Mouse (Mus musculus) MEL-GATA-1-ER (cell line): ENCODE data around the gene Adm2.

Source experiments
- DNase-seq: peaks from one replicate; pipeline ENCODE4 v3.0.0-alpha.2; 2012; ENCODE audit warnings: low read depth; ENCODE audit errors: extremely low read depth

Gene Adm2

DNA sequence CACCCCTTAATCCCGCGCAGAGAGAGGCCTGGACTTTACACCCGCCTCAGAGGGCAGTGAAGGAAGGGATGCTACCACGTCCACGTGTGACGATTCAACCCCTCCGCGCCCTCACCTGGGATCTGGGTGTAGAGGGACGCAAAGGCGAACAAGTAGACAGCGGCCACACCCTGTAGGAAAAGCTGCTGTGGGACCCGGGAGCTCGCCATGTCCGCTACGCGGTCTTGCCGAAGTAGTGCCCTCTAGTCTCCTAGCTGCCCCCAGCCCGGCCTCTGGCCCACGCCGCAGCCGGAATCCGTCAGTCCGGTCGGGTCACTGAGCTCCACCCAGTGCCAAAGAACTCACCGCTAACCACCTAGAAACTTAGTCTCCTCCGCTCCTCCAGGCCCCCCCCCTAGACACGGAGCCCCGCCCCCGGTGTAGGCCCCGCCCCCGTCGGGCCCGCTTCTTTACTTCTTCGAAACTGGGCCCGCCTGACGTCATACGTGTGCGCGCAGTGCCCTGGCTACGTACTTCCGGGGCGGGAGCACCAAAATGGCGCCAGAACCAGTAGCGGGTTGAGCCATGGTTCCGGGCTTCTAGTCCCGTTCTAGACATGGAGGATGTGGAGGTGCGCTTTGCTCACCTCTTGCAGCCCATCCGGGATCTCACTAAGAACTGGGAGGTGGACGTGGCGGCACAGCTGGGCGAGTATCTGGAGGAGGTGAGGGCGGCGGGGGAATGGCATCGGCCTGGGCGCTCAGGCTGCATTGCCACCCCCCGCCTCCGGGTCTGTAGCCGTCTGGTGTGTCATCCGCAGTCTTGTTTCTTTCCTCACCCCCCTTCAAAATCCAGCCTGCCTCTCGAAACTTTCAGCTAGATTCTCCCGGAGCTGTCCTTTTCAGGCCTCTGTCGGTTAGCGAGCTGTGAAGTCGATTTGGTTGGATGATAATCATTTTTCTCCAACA is 33.0 kb downstream of the Adm2 start, which contains the start of the genes Lmf2 and Ncaph2:
Lmf2 (minus strand) TSS at position 419 of the 947 bp plus-strand sequence.
Ncaph2 (plus strand) TSS at position 479 of the 947 bp plus-strand sequence.
- DNase-seq: peak; percentile 74

DNA sequence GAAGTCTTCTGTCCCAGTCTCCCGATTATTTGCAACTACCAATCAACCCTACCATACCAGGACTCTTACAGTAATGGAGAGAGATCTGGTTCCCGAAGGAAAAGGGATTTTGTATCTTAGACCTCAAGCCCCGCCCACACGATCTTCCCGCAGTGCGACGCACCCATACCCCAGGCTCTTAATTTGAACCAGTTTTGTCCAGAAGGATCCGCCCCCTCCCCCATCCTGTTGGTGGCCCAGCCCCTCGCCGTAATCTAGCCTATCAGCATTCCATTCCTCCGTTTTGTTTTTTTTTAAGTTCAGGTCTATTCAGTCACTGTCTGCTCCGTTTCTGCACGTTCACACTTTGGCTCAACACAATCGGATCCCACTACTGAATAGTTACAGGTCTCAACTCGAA is 33.9 kb downstream of the Adm2 start:
- DNase-seq: peak; percentile 90

DNA sequence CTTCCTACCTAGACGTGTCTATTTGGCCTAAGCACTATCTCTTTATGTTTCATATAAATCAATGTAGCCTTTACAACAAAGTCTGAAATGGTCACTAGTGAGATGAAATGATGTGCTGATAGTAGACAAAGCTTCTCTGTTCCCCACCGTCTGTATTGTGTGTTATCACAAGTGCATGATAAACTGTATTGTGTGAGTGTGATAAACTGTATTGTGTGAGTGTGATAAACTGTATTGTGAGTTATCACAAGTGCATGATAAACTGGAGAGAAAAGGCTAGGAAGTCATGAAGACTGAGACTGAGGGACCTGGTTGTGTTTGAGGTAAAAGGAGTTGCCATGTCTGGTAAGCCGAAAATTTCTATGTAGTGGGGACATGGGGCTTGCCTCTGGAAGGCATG is 36.3 kb downstream of the Adm2 start:
- DNase-seq: no peak

DNA sequence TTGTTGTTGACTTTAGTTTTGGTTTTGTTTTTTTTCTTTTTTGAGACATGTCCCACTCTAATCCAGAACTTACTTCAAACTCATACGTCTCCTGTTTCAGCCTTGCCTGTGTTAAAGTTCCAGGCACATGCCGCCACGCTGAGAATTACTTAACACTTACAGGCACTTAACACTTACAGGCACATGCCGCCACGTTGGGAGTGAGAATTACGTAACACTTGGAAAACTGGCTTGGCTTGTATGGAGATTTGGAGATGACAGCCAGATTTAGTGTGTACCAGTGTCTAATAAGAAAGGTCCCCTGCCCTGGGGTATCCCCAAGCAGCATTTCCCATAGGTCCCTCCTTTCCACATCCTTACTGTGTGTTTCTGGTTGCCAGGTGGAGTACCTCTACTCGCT is 40.5 kb downstream of the Adm2 start:
- no peak for DNase-seq

DNA sequence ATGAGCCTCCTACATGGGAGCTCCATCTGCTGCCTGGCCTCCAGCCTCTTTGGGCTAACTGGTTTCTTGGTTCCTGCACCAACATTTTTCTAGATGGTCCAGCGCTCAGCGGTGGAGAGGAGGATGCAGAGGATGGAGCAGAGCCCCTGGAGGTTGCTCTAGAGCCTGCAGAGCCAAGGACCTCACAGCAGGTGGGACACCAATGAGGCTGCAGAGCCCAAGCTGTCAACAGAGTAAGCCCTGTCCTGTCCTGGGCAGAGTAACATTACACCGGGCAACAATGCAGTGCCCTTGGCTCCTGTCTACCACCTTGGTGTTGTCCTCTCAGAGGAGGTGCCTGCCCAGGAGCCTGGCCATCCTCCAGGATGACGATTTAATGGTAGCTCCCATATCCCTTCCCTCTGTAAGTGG is 42.6 kb downstream of the Adm2 start:
- DNase-seq: no peak

DNA sequence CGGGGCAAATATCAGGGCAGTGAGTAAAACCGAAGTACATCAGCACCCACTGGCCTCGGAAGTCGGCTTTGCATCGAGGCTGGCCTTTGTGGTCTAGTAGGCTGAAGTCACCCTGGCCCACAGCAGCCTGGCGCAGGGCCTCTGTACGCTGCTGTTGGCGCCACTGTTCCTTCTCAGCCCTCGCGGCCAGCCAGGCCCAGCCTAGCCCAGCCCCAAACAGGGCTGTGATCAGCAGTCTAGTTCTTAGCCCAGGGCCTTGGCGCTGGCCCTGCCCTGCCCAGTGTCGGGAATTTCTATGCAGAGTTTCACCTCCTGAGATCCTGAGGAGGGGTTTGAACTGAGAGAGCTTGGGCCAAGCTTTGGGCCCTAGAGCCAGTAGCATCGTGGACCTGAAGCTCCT is 49.5 kb downstream of the Adm2 start:
- DNase-seq: no peak

DNA sequence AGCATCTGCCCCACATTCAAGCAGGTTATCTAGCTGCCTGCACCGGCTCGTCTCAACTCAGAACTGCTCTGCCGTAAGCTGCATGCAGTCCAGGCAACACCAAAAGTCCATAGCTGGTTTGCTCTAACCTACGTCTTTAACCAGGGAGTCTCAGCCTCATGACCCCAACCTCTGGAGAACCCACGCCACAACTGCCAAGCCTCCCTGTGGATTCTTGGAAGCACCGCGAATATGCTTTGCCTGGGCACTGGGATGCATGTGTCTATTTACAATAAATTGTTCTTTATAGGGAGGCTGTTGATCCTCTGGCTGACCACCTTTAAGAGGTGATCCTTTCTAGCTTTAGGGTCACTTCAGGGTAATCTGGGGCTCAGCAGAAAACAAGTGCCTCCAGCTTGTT is 50.0 kb downstream of the Adm2 start:
- DNase-seq: no peak

DNA sequence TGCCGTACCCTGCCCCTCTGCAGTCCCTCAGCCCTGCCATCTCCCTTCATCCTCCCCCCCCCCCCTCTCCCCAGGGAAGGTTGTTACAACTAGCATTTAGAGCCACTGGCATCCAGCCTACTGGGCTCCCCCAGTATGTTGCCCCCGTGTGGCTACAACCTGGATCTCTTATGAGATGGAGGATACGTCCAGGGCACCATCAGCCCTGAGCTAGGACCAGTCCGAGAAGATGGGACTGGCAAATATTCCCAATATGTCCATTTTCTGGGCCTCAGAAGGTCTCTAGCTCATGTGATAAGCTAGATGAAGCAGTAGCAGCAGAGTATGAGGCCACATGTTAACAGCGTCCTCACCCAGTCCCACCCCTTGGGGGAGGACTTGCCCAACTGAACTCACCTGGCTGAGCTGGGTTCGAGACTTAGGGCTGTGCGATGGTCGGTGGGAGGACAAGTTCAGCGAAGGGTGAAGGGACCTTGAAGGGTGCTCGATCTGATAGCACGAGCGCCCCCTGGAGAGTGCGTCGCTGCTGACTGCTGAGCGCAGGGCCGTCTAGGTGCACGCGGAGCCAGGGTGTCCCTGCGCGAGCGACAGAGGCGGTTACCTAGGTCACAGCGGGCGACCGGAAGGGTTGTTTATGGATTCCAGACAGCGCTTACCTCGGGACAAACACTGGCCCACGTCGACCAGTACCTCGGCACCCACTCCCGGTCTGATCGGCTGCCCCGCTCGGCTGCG is 50.7 kb downstream of the Adm2 start:
- peak; percentile 66 for DNase-seq

DNA sequence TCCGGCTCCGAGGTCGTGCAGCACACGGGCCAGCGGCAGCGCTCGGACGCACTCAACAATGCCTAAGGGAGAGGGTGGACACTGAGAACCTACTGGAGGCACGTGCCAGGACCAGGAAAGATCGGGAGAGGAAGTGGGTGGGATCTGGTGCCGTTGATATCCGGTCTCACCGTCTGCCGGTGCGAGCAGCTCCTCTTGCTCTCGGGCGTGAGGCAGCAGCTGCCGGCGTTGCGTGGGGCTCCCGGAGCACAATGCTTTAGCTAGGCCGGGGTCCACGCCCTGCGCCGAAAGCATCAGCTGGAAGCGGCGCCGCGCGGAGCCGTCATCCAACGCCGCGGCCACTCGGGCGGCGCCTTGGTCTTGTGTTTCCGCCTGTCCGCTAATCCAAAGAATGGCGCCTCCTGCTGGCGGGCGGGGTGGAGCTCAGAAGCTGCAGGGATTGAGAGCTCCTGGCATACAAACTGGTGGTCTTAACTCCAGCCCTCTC is 51.3 kb downstream of the Adm2 start, which contains the start of gene Sco2:
Sco2 (minus strand) TSS at position 85 of the 487 bp plus-strand sequence.
- DNase-seq: peak; percentile 70
